Mouse (Mus musculus) myocyte (in vitro differentiated cells): ENCODE results near the gene Uevld.

ENCODE experiments used
- E2F4 ChIP-seq: IDR thresholded peaks from one replicate; pipeline ENCODE4 v1.6.1; 2011; ENCODE audit warnings: mild to moderate bottlenecking, control low read depth, moderate library complexity; ENCODE audit not compliant: insufficient read depth
- MAX ChIP-seq: IDR thresholded peaks from one replicate; pipeline ENCODE4 v1.6.1; 2011; ENCODE audit warnings: low read depth, mild to moderate bottlenecking, control low read depth
- POLR2A ChIP-seq: IDR thresholded peaks from one replicate; pipeline ENCODE4 v1.6.1; 2011; ENCODE audit warnings: low read depth, mild to moderate bottlenecking, control low read depth, moderate library complexity; ENCODE audit not compliant: insufficient read length
- POLR2AphosphoS2 ChIP-seq: IDR thresholded peaks from one replicate; pipeline ENCODE4 v1.6.1; 2011; ENCODE audit warnings: low read depth, control low read depth; ENCODE audit not compliant: insufficient read length
- REST ChIP-seq: IDR thresholded peaks from one replicate; pipeline ENCODE4 v1.6.1; 2011; ENCODE audit warnings: mild to moderate bottlenecking, control low read depth, moderate library complexity; ENCODE audit not compliant: insufficient read depth, insufficient read length
- TCF12 ChIP-seq: IDR thresholded peaks from one replicate; pipeline ENCODE4 v1.6.1; 2011; ENCODE audit warnings: mild to moderate bottlenecking, control low read depth; ENCODE audit not compliant: poor library complexity, insufficient read depth, severe bottlenecking

DNA sequence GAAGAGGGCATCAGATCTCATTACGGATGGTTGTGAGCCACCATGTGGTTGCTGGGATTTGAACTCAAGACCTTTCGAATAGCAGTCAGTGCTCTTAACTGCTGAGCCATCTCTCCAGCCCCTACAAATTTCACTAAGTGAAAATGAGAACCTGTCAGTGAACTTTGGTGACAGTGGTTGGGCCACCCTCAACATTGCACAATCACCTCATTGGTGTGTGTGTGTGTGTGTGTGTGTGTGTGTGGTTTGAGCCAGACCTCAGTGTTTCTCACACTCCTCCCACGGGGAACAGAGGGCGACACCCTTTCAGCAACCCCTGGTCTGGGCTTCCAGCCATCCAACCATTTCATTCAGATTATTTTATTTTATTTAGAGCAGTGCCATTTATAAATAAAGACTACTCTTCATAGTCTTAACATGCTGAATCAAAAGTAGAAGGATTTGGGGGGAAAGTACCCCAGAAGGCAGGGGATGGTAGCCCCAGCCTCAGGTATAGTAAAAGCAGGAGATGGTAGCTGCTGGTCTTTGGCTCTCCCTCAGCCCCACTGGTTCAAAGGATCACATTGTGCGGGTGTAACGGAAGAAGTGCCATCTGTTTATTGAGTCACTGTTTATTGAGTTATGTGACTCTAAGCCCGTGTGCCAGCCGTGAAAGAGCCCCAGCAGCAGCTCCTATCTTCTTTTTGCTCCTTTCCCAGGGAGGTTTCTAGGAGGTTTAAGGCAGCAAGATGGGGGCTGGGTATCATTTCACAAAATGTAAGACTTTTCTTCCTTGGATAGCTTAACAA is 27.6 kb upstream of the Uevld start:
- no peak for TF ChIP-seq TCF12
- TF ChIP-seq POLR2A: no peak
- TF ChIP-seq E2F4: no peak
- TF ChIP-seq REST: no peak
- TF ChIP-seq POLR2AphosphoS2: no peak
- TF ChIP-seq MAX: no peak
